Mouse (Mus musculus) midbrain, postnatal 0 days (tissue): ENCODE data around the gene Abcb11. TPM values are rescaled to one million over a fixed set of nuclear protein-coding genes. Genes with fewer than 3 reads are reported as not detected.
"Not testable (repeated sequence)": the region's sequence is repeated elsewhere in the genome, so short reads cannot be mapped to it uniquely, and the experiment has no call there.

Experiments used
- ATAC-seq: fragments of 200-750 bp; cut with Nextera tagmentation; 2 replicates; pipeline ENCODE4 v1.8.0; 2017; ENCODE audit warnings: moderate number of reproducible peaks, mild to moderate bottlenecking, moderate TSS enrichment, moderate library complexity; ENCODE audit not compliant: low FRiP score
- DNase-seq: peaks from one replicate; pipeline ENCODE4 v3.0.0-alpha.2; 2015; ENCODE audit warnings: low spot score
- H3K27ac ChIP-seq: fragments of 300-500 bp; sonication (generic); 2 replicates; pipeline ENCODE4 v1.5.1; 2014; ENCODE audit warnings: low read depth, mild to moderate bottlenecking, low read length, mixed read lengths
- H3K27me3 ChIP-seq: fragments of 300-500 bp; sonication (generic); 2 replicates; pipeline ENCODE4 v1.6.1; 2014; ENCODE audit warnings: low read length, control low read depth, mixed read lengths; ENCODE audit not compliant: insufficient read depth
- H3K36me3 ChIP-seq: fragments of 300-500 bp; sonication (generic); 2 replicates; pipeline ENCODE4 v1.6.1; 2014; ENCODE audit warnings: low read length, control low read depth, mixed read lengths; ENCODE audit not compliant: insufficient read depth
- H3K4me1 ChIP-seq: fragments of 300-500 bp; sonication (generic); 2 replicates; pipeline ENCODE4 v1.6.1; 2014; ENCODE audit warnings: mild to moderate bottlenecking, control low read depth, antibody characterized with exemption, low read length, mixed read lengths; ENCODE audit not compliant: insufficient read depth
- H3K4me2 ChIP-seq: fragments of 300-500 bp; sonication (generic); 2 replicates; pipeline ENCODE4 v1.6.1; 2014; ENCODE audit warnings: low read depth, mild to moderate bottlenecking, low read length, mixed read lengths; ENCODE audit not compliant: poor library complexity, severe bottlenecking
- H3K4me3 ChIP-seq: fragments of 300-500 bp; sonication (generic); 2 replicates; pipeline ENCODE4 v1.5.1; 2014; ENCODE audit warnings: low read depth, mild to moderate bottlenecking, low read length, moderate library complexity
- H3K9ac ChIP-seq: fragments of 300-500 bp; sonication (generic); replicated peaks from 2 replicates; pipeline ENCODE4 v1.6.1; 2014; ENCODE audit warnings: mild to moderate bottlenecking, low read length, moderate library complexity, mixed read lengths; ENCODE audit not compliant: poor library complexity, severe bottlenecking
- H3K9me3 ChIP-seq: fragments of 300-500 bp; sonication (generic); 2 replicates; pipeline ENCODE4 v1.6.1; 2016; ENCODE audit warnings: low read length, control low read depth
- CTCF ChIP-seq: IDR thresholded peaks from 2 replicates; pipeline ENCODE4 v1.5.1; 2016; ENCODE audit warnings: antibody characterized with exemption, mild to moderate bottlenecking
- WGBS: fragments of 180-500 bp; shearing (Covaris S2); extraction: QIAGEN DNeasy Blood & Tissue Kit; methylation state at CpG from one replicate; pipeline ENCODE4 v1.1.7; 2014; 5-methylcytosine and 5-hydroxymethylcytosine counted together
- polyA plus RNA-seq: library from polyadenylated mRNA; unstranded; fragments of >200 nt; fragmentation: Nextera tagmentation; extraction: Ambion mirVana; gene quantifications from 2 replicates; pipeline ENCODE4 v1.2.1, GENCODE M21; 2015
- total RNA-seq: library from RNA; depleted of rRNA; stranded (reverse); fragments of >200 nt; gene quantifications from 2 replicates; pipeline ENCODE4 v1.2.3, GENCODE M21; 2014

Gene Abcb11
- total and polyA plus RNA-seq, 2 experiments from 2014 or later, result 0.05 TPM; not detected in 1

DNA sequence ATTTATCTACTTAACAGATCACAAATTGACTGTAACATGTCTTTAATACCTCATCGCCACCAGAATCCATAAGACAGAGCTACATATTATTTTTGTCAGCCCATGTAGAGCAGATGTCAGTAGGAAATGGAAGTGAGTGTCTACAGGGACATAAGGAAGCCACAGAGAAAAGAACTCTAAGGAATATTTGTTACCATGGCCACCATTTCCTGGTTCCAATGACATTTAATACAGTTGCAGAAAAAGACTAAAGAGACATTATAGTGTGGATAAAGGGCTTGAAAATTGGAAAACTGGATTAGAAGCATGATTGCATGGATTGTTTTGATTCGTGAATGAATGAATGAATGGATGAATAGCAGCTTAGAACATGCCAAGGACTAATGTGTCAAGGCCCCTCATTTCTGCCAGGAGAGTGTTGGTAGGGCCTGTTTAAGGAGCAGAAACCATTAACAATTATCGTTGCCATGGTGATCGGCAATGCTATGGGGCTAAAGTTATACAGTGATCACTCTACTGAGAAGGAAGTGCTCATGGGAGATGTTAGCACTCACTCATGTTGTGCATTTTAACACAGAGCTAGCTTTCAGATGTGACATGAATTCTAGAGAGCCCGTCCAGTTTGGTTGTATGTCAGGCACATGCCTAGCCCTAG lies 13.8 kb downstream of the Abcb11 start:
- Histone ChIP-seq H3K4me1 (no peaks in the 10 kb centered on the region), H3K9me3 (no peaks in the 10 kb centered on the region), H3K4me2 (no peak overlapping the region), H3K9ac (no peak overlapping the region), H3K4me3 (no peak overlapping the region), H3K27me3 (no peaks in the 10 kb centered on the region), H3K36me3 (no peaks in the 10 kb centered on the region), H3K27ac (no peak overlapping the region)
- DNase-seq (peak; percentile 53), ATAC-seq (peak; percentile 54; the same call in 1 of the 2 replicates)
- TF ChIP-seq CTCF, result no peak
- WGBS, result 50% methylated on average over 5 of the region's 5 CpGs

DNA sequence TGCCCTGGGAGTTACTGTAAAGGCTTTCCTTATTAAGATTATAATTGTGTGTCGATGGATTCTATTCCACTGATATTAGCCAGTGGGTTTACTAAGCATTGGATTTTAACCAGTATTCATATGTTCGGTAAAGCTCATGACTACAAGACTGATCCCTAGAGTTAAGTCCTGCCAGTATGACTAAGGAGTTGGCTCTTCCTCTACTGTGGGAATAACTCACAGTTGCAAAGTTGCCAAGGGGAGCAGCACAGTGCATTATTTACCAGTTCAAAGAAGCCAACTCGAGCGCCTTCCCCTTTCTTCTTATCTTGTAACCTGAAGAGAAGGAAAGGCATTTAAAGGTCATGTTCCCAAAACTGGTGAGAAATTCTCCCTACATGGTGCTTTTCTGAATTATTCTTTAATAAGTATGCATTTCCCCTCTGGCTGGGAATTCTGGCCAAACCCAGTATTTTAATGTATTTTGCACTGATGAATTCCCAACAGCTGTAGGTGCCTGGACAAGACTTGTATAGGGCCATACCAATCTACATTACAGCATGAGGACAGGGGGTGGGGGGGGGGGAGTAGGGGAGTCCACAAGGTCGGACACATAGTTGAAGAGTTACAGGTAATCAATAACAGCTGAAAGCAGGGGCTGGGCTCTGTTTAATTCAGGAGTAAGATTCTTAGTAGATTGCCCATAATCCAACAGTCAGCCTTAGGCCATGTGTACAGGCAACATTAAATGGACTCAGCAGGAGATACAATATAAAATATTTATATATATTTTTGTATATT lies 17.3 kb downstream of the Abcb11 start:
- Histone ChIP-seq H3K9ac (no peak overlapping the region), H3K27ac (no peak overlapping the region), H3K4me3 (no peak overlapping the region), H3K36me3 (no peaks in the 10 kb centered on the region), H3K9me3 (no peaks in the 10 kb centered on the region), H3K4me2 (no peak overlapping the region), H3K4me1 (no peaks in the 10 kb centered on the region), H3K27me3 (no peaks in the 10 kb centered on the region)
- ATAC-seq (no peak), DNase-seq (no peak)
- 80% methylated on average over 5 of the region's 5 CpGs for WGBS
- TF ChIP-seq CTCF, result no peak

DNA sequence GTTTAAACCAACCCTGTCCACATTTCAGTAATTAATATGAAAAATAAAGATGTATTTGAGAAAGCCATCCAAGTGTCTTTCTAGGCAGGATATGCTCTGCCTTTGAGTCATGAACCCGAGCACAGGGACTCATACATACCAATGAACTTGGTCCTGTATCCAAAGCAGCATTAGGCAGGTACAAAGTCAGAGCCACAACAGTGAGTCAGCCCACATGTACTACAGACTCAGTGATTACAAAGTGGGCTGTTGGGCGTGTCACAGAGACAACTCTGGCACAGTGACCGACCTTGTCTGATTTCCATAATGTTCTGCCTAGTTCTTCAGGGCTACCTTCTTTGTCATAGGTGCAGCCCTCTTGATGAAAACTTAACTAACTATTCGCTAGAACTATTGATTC lies 19.4 kb downstream of the Abcb11 start:
- H3K27me3 ChIP-seq, result no peaks in the 10 kb centered on the region

DNA sequence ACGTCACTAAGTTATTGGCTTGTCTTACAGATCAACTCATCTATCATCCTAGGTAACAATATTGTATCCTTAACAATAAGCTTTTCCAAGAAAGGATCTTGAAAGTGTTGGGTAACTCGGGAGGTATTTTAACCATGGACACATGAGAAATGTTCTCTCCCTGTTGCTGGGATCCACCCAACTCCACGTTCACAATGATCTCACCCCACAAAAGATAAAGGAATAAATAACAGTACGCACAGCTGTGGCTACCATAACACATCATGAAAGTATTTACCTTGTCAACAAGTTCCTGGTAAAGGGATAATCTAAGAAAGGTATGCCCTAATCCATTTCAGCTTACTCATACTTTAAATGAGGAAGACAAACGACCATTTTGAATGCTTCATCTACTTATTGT lies 21.0 kb downstream of the Abcb11 start:
- Histone ChIP-seq H3K4me2 (no peak overlapping the region), H3K27me3 (no peaks in the 10 kb centered on the region), H3K4me1 (no peaks in the 10 kb centered on the region), H3K4me3 (no peak overlapping the region), H3K27ac (no peak overlapping the region), H3K9me3 (no peaks in the 10 kb centered on the region), H3K36me3 (no peaks in the 10 kb centered on the region), H3K9ac (no peak overlapping the region)
- ATAC-seq (no peak), DNase-seq (no peak)
- no peak for TF ChIP-seq CTCF
- WGBS, result 86% methylated on average over 5 of the region's 5 CpGs

More for the DNA sequence above, 19.4 kb downstream of the Abcb11 start:
- Histone ChIP-seq H3K9ac (no peak overlapping the region), H3K36me3 (no peaks in the 10 kb centered on the region), H3K4me1 (no peaks in the 10 kb centered on the region), H3K27ac (no peak overlapping the region), H3K4me3 (no peak overlapping the region), H3K4me2 (no peak overlapping the region), H3K9me3 (no peaks in the 10 kb centered on the region)
- 86% methylated on average over 4 of the region's 4 CpGs for WGBS
- no peak for TF ChIP-seq CTCF
- no peak for DNase-seq
- ATAC-seq, result no peak

DNA sequence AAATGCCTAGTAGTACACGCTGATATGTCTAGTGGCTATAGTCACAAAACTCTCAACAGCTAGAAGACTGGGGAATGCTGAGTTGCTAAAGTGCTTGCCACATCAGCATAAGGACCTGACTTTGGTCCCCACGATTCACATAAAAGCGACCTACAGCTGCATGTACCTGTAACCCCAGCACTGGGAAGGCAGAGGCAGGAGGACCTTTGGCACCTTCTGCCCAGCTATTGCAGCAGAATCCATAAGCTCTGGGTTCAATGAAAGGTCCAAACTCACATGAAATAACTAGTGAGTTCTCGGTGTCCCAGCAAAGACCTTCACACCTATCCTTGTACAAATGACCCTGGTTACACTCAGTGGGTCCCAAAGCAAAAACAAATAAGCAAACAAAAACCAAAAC lies 31.1 kb downstream of the Abcb11 start:
- H3K9me3 ChIP-seq, result no peaks in the 10 kb centered on the region
- H3K9ac ChIP-seq, result no peak overlapping the region
- no peak overlapping the region for H3K4me3 ChIP-seq
- no peaks in the 10 kb centered on the region for H3K36me3 ChIP-seq
- no peak for ATAC-seq
- no peak for DNase-seq
- no peak overlapping the region for H3K27ac ChIP-seq
- H3K4me1 ChIP-seq, result no peaks in the 10 kb centered on the region
- 95% methylated on average over 4 of the region's 4 CpGs for WGBS
- no peaks in the 10 kb centered on the region for H3K27me3 ChIP-seq
- no peak for TF ChIP-seq CTCF
- no peak overlapping the region for H3K4me2 ChIP-seq

DNA sequence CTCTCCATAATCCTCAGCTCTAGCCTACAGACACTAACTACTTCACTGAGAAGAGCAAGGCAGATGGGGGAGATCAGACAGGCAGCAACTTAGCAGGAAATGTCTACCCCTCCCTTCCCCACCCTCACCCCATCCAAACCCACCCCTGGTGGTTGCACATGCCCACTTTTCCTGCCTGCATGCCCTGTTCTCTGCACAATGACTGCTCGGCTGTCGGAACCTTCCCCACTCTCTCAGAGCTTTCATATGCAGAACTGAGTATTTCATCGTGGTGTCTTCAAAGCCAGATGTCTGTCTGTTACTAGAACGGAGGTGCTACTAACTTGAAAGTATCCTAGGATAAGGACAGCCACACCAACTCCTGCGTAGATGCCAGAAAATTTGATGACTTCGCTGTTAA lies 34.3 kb downstream of the Abcb11 start:
- Histone ChIP-seq H3K4me1 (no peaks in the 10 kb centered on the region), H3K4me3 (no peak overlapping the region), H3K36me3 (no peaks in the 10 kb centered on the region), H3K9ac (no peak overlapping the region), H3K27me3 (no peaks in the 10 kb centered on the region), H3K27ac (no peak overlapping the region), H3K4me2 (no peak overlapping the region), H3K9me3 (no peaks in the 10 kb centered on the region)
- TF ChIP-seq CTCF, result no peak
- 71% methylated on average over 6 of the region's 6 CpGs for WGBS
- no peak for DNase-seq
- no peak for ATAC-seq

DNA sequence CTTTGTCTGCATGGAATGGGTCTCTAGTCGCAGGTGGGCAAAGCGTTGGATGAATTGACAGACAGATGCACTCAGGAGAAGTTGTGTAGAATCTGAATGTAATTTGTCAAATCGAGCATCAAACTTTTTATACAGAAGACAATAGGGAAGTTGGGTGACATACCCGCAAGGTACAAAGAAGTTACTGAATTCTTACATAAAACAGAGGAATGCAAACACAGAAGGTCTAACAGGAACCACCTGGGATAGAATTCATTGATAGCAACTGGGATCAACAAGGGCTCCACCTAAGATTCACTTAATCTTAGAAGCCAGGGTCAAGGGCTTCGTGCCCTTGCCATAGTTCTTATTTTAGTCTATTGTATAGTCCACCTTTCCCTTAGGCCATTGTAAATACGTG lies 41.8 kb downstream of the Abcb11 start:
- H3K27ac ChIP-seq, DNase-seq, H3K9ac ChIP-seq, H3K27me3 ChIP-seq, H3K9me3 ChIP-seq, H3K4me3 ChIP-seq, H3K4me1 ChIP-seq, ATAC-seq, H3K4me2 ChIP-seq, H3K36me3 ChIP-seq: not testable (repeated sequence)
- 96% methylated on average over 4 of the region's 6 CpGs for WGBS
